Mouse (Mus musculus): Measurements from ENCODE around the gene Shroom3. TPM values are rescaled to one million over a fixed set of nuclear protein-coding genes. Genes with fewer than 3 reads are reported as not detected.

Gene Shroom3
- polyA plus RNA-seq, 1 experiment from 2014 or later = 2.1 TPM

DNA sequence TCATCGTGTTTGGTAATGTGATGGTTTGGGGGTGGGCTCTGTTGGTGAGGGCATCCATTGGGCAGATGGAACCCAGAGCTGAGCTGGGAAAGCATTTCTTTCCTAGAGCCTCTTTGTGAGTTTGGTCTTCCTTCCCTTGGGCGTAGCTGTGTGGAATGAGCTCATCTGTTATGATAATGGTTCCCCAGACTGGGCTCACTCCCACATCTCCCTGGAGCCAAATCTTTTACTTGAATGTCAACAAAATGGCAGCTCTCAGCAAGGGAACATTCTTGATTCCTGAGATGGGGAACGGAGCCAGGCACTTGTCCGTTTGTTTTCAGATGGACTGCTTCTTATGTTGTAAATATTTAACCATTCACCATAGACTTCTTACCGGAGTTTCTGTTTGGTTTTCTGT is 158.2 kb downstream of the Shroom3 start:
- no peak for ATAC-seq (ENCODE audit: insufficient number of reproducible peaks, insufficient read depth, low FRiP score, low TSS enrichment, low read depth)
- no peak overlapping the region for H3K4me3 ChIP-seq
- no peak overlapping the region for H3K9ac ChIP-seq
- 70% methylated on average over 5 of the region's 5 CpGs for WGBS
- no peaks in the 10 kb centered on the region for H3K9me3 ChIP-seq
- H3K27me3 ChIP-seq = no peaks in the 10 kb centered on the region
- H3K36me3 ChIP-seq = no peaks in the 10 kb centered on the region
- H3K4me1 ChIP-seq = peaks cover 5% of the 10 kb centered on the region; the same call in 1 of the 2 replicates
- no peak overlapping the region for H3K4me2 ChIP-seq
- H3K27ac ChIP-seq = no peak overlapping the region

DNA sequence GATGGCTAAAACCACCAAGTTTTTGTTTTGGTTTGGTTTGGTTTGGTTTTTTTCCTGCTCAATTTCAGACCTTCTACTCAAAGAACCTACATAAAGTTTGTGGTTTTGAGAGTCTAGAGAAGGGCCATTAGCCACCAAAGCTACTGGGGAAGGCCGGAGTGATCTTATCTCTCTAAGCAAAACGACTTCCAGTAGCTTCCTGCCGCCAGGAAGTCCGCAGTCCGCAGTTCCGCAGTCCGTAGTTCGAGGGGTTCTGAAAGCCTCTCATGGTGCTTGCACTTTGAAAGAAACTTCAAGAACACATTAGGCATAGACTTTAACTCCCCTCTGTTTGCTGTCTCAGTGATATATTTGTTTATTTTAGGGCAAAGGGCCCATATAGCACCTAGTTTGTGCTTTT is 159.2 kb downstream of the Shroom3 start:
- Histone ChIP-seq H3K36me3 (no peaks in the 10 kb centered on the region), H3K9ac (no peak overlapping the region), H3K4me3 (no peak overlapping the region), H3K27me3 (no peaks in the 10 kb centered on the region), H3K9me3 (no peaks in the 10 kb centered on the region), H3K4me2 (no peak overlapping the region), H3K4me1 (peaks cover 5% of the 10 kb centered on the region; the same call in 1 of the 2 replicates), H3K27ac (no peak overlapping the region)
- WGBS = 64% methylated on average over 8 of the region's 8 CpGs
- ATAC-seq (ENCODE audit: insufficient number of reproducible peaks, insufficient read depth, low FRiP score, low TSS enrichment, low read depth) = no peak

DNA sequence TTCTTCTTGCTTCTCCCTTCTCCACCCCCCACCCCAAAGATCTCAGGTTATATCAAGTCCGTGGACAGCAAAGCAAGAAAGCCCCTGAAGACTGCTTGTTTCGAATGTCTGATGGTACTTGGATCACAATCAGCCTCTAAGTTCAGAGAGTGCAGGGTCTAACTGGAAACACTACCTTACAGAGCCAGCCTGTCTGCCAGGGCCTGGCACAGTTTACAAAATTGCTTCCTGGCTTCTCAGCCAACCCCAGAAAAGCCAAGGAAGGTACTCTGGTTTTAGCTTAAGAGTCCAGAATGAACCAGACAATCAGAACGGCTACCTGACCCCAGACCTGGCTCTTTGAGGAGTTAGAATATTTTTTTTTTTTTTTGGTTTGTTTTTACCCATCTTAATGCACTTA is 159.6 kb downstream of the Shroom3 start:
- Histone ChIP-seq H3K9ac (no peak overlapping the region), H3K4me1 (peaks cover 5% of the 10 kb centered on the region; the same call in 1 of the 2 replicates), H3K9me3 (no peaks in the 10 kb centered on the region), H3K36me3 (no peaks in the 10 kb centered on the region), H3K4me2 (no peak overlapping the region), H3K4me3 (no peak overlapping the region), H3K27ac (no peak overlapping the region), H3K27me3 (no peaks in the 10 kb centered on the region)
- ATAC-seq (ENCODE audit: insufficient number of reproducible peaks, insufficient read depth, low FRiP score, low TSS enrichment, low read depth) = no peak
- 68% methylated on average over 3 of the region's 3 CpGs for WGBS

DNA sequence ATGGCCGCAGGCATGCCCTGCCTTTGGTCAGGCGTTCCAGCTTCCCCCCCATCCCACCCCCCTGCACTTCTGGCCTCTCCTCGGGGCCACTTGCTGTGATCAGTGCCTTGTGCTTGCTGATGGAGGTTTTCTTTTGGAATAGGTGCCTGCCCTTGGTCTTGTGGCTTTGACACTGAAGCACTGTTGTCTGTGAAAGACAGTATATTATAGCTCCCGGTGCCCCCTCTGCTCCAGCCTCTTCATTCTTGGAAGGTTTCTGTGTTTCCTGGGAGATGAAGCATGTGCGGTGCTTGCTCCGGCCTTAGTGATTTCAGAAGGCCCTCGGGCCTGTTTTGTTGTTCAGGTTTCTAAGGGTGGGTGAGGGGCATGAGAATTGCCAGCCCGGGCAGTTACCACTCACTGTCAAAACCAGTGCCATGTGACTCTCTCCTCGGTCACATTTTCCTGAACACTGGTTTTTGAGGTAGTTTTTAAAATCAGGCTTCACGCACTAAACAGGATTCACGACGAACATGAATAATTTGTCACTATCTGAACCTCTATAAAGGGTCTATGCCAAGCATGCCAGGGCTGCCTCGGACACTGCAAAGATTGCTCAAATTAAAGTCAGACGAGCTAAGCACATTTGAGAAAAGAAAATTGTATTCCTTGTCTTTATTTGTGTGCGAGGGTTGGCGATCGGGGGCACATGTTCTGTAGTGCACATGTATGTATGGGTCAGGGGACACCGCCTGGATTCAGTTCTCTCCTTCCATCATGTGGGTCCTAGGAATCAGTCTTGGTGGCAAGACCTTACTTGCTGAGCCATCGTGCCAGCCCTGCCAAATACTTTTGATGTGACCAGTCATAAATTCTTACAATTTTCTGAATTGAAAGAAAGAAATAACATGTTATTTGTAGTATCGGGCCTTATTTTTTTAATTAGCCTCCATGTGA is 160.9 kb downstream of the Shroom3 start:
- Histone ChIP-seq H3K9me3 (no peaks in the 10 kb centered on the region), H3K27ac (no peak overlapping the region), H3K27me3 (no peaks in the 10 kb centered on the region), H3K4me1 (peaks cover 5% of the 10 kb centered on the region; the same call in 1 of the 2 replicates), H3K4me2 (no peak overlapping the region), H3K9ac (no peak overlapping the region), H3K4me3 (no peak overlapping the region), H3K36me3 (no peaks in the 10 kb centered on the region)
- ATAC-seq (ENCODE audit: insufficient number of reproducible peaks, insufficient read depth, low FRiP score, low TSS enrichment, low read depth) = no peak
- WGBS = 51% methylated on average over 20 of the region's 20 CpGs

DNA sequence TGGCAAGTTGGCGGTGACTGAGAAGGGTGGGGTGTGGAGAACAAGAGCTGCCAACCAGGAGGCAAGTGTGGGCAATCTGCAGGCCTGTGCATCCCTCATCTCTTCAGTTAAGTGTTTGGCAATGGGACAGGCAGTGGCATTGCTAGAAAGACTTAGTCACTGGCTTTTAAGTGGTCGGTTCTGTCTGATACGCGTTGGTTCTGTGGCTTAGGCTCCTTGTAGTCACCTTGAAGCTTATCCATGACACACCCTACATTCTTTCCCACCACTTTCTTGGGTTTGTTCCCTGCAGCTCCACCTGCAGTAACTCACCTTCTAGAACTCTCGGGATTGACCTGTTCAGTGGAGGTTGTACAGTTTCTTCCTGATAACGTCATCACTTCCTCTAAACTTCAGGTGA is 166.5 kb downstream of the Shroom3 start:
- Histone ChIP-seq H3K36me3 (no peaks in the 10 kb centered on the region), H3K4me2 (no peak overlapping the region), H3K27ac (no peak overlapping the region), H3K9me3 (no peaks in the 10 kb centered on the region), H3K9ac (no peak overlapping the region), H3K4me3 (no peak overlapping the region), H3K27me3 (no peaks in the 10 kb centered on the region), H3K4me1 (no peaks in the 10 kb centered on the region)
- WGBS = 86% methylated on average over 6 of the region's 6 CpGs
- no peak for ATAC-seq (ENCODE audit: insufficient number of reproducible peaks, insufficient read depth, low FRiP score, low TSS enrichment, low read depth)

DNA sequence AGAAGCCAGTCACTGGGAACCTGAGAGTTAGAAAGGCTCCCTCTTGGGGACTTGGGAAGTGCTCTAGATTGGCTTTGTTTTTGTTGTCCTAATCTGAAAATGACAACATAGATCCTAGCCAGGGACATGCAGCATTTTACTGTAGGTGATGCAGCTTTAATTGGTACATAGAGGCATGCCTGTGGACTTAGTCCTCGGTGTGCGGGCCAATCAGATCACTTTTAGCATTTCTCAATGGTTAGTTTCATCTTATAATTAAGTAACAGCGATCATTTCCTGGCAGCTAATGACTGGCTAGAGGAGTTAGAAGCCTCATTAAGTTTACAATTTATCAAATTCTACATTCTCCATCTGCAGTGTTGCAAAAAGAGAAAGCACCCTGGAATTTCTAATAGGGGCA is 167.7 kb downstream of the Shroom3 start:
- Histone ChIP-seq H3K9me3 (no peaks in the 10 kb centered on the region), H3K4me1 (peaks cover 1% of the 10 kb centered on the region), H3K27ac (no peak overlapping the region), H3K27me3 (no peaks in the 10 kb centered on the region), H3K36me3 (no peaks in the 10 kb centered on the region), H3K9ac (no peak overlapping the region), H3K4me2 (no peak overlapping the region), H3K4me3 (no peak overlapping the region)
- WGBS = 87% methylated on average over 3 of the region's 3 CpGs
- ATAC-seq (ENCODE audit: insufficient number of reproducible peaks, insufficient read depth, low FRiP score, low TSS enrichment, low read depth) = no peak

DNA sequence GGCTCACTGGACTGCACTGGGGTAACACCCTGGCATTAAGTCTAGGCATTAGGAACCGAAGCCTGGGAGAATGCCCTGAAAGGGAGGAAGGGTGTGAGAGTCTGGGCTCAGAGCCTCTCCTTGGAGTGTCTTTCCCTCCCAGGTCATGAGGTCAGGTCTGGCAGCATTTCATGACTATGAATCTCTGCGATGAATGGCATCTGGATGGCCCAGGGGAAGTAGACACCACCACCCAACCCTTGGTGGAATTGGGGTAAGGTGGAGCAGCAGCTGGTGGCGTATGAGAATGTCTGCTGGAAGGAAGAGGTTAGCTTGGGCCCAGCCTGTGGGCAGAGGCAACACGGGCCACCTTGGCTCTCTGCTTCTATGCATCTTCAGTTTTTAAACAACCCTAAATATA is 171.7 kb downstream of the Shroom3 start:
- Histone ChIP-seq H3K36me3 (no peaks in the 10 kb centered on the region), H3K4me1 (peaks cover 19% of the 10 kb centered on the region), H3K4me2 (no peak overlapping the region), H3K4me3 (no peak overlapping the region), H3K27ac (no peak overlapping the region), H3K9ac (no peak overlapping the region), H3K9me3 (no peaks in the 10 kb centered on the region), H3K27me3 (no peaks in the 10 kb centered on the region)
- WGBS = 72% methylated on average over 4 of the region's 4 CpGs
- ATAC-seq (ENCODE audit: insufficient number of reproducible peaks, insufficient read depth, low FRiP score, low TSS enrichment, low read depth) = no peak

DNA sequence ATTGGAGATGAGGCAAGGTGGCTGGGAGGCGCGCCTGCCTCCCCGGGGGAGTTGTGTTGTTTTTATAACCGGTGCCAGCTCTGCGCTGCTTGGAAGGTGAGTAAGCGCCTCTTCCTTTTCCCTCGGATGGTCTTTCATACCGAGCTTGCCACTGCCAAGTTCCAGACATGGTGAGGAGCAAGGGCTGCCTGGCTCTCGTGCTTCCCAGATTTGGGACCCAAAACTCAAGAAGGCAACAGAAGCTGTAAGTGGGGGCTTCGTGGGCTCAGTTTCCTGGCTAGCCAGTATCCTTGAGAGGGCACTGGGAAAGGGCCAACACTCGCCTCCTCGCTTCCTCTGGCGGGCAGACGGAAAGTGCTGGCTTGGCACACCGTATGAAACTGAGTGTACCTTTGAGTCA is 173.1 kb downstream of the Shroom3 start:
- ATAC-seq (ENCODE audit: insufficient number of reproducible peaks, insufficient read depth, low FRiP score, low TSS enrichment, low read depth) = no peak
- 0 out of 2 replicates have a peak overlapping the region, but pooled peaks have one; percentile 11 for H3K4me2 ChIP-seq
- WGBS = 27% methylated on average over 15 of the region's 15 CpGs
- H3K27me3 ChIP-seq = no peaks in the 10 kb centered on the region
- peak overlapping the region; percentile 16; the same call in 1 of the 2 replicates for H3K27ac ChIP-seq
- H3K9me3 ChIP-seq = no peaks in the 10 kb centered on the region
- no peaks in the 10 kb centered on the region for H3K36me3 ChIP-seq
- H3K4me3 ChIP-seq = no peak overlapping the region
- no peak overlapping the region for H3K9ac ChIP-seq
- H3K4me1 ChIP-seq = peaks cover 19% of the 10 kb centered on the region

DNA sequence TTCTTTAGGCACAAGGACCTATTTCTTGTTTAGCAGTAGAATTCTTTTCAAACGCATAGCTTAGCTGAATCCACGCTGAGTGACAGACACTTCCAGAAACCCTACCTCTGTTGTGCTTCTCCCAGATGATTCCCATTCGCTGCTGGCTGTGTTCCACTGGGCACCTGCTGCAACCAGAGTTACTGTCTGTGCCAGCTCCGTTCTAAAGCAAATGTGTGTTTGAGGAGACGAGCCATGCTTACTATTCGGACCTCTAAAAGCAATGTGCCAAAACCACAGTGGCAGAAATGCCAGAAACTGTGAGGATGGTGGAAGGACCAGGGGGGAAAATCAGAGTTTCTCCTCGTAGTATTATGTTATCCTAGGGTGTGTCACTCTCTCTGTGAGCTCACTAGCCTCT is 173.9 kb downstream of the Shroom3 start:
- no peak overlapping the region for H3K4me3 ChIP-seq
- peaks cover 19% of the 10 kb centered on the region for H3K4me1 ChIP-seq
- H3K9me3 ChIP-seq = no peaks in the 10 kb centered on the region
- H3K9ac ChIP-seq = no peak overlapping the region
- no peak overlapping the region for H3K4me2 ChIP-seq
- H3K27me3 ChIP-seq = no peaks in the 10 kb centered on the region
- ATAC-seq (ENCODE audit: insufficient number of reproducible peaks, insufficient read depth, low FRiP score, low TSS enrichment, low read depth) = no peak
- 56% methylated on average over 7 of the region's 7 CpGs for WGBS
- H3K27ac ChIP-seq = no peak overlapping the region
- no peaks in the 10 kb centered on the region for H3K36me3 ChIP-seq

DNA sequence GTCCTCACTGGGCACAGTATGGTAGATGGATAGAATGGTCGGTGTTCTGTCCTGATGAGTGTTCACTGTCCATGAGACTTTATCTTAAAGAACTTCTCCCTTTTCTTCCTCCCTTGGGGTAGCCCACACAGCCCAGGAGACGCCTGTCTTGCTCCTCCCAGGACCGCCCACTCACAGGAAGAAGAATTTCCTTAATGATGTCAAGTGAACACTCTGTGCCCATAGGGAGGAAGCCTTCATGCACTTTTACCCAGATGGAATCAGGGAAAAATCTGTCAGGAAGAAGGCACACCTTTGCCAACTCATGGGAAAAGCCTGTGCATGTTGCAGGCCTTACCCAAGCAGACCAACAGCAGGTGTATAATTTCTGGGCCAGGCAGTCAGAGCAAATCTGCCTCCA is 174.9 kb downstream of the Shroom3 start:
- Histone ChIP-seq H3K27me3 (no peaks in the 10 kb centered on the region), H3K4me1 (peaks cover 19% of the 10 kb centered on the region), H3K9me3 (no peaks in the 10 kb centered on the region), H3K36me3 (no peaks in the 10 kb centered on the region), H3K27ac (no peak overlapping the region), H3K4me3 (no peak overlapping the region), H3K4me2 (no peak overlapping the region), H3K9ac (no peak overlapping the region)
- ATAC-seq (ENCODE audit: insufficient number of reproducible peaks, insufficient read depth, low FRiP score, low TSS enrichment, low read depth) = no peak
- 91% methylated on average over 3 of the region's 3 CpGs for WGBS

DNA sequence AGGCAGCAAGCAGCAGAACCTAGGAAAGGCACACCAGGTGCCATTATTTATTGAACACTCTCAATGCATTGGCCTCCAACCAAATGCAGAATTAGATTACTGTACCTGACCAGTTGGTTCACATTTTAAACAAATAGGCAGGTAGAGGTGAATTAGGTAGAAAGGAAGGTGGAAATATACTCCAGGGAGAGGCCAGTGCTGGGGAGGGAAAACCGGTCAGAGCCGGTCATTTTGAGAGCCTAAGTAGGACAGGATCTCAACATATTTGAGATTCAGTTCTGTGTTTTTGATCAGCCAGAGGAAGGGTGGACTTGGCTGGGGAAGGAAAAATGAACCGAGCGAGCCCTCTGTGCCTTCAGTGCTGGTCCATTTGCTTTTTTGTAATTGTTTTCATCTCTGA is 175.3 kb downstream of the Shroom3 start:
- ATAC-seq (ENCODE audit: insufficient number of reproducible peaks, insufficient read depth, low FRiP score, low TSS enrichment, low read depth) = no peak
- H3K9ac ChIP-seq = no peak overlapping the region
- H3K27ac ChIP-seq = no peak overlapping the region
- H3K4me1 ChIP-seq = peaks cover 19% of the 10 kb centered on the region
- H3K4me2 ChIP-seq = no peak overlapping the region
- H3K36me3 ChIP-seq = no peaks in the 10 kb centered on the region
- H3K27me3 ChIP-seq = no peaks in the 10 kb centered on the region
- no peak overlapping the region for H3K4me3 ChIP-seq
- 87% methylated on average over 4 of the region's 4 CpGs for WGBS
- no peaks in the 10 kb centered on the region for H3K9me3 ChIP-seq

DNA sequence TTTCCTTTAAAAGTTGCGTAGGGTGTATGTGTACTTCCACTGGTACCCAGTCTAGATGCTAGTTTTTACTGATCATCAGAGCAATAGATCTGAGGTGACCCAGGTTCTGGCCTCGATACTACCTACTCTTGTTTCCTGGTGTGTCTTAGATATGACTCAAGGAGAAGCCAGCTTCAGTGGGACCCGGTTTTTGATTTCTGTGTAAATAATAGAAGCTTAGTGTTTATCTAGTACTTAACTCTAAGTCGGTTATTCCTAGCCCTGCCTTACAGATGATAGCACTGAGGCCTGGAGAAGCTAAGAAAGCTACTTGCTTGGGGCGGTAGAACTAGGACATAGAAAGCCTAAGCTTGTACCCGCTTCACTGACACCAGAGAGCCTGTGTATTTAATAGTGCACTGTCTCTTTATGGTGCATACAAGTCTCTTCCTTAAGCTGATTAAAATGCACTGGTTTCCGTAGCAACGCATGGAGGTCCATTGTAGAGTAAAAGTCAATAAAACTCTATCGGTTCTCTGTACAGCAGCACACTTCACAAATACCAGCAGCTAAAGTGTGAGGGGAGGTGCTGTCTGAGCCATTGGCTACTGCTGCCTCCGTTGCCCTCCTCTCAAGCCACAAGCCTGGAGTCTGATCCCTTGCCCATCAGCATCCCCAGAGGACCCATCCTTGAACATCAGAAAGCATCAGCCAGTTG is 178.3 kb downstream of the Shroom3 start:
- Histone ChIP-seq H3K4me3 (no peak overlapping the region), H3K27me3 (no peaks in the 10 kb centered on the region), H3K4me1 (peaks cover 11% of the 10 kb centered on the region; the same call in 1 of the 2 replicates), H3K36me3 (no peaks in the 10 kb centered on the region), H3K9ac (no peak overlapping the region), H3K9me3 (no peaks in the 10 kb centered on the region), H3K4me2 (no peak overlapping the region), H3K27ac (no peak overlapping the region)
- ATAC-seq (ENCODE audit: insufficient number of reproducible peaks, insufficient read depth, low FRiP score, low TSS enrichment, low read depth) = no peak
- 73% methylated on average over 10 of the region's 10 CpGs for WGBS
